Mouse (Mus musculus) kidney, adult 8-10 months (tissue): ENCODE measurements around the gene Hist3h2ba.

Experiments
- DNase-seq, 2 experiments: peaks; one replicate each; pipeline ENCODE4 v3.0.0; 2022

Hist3h2ba gene

DNA sequence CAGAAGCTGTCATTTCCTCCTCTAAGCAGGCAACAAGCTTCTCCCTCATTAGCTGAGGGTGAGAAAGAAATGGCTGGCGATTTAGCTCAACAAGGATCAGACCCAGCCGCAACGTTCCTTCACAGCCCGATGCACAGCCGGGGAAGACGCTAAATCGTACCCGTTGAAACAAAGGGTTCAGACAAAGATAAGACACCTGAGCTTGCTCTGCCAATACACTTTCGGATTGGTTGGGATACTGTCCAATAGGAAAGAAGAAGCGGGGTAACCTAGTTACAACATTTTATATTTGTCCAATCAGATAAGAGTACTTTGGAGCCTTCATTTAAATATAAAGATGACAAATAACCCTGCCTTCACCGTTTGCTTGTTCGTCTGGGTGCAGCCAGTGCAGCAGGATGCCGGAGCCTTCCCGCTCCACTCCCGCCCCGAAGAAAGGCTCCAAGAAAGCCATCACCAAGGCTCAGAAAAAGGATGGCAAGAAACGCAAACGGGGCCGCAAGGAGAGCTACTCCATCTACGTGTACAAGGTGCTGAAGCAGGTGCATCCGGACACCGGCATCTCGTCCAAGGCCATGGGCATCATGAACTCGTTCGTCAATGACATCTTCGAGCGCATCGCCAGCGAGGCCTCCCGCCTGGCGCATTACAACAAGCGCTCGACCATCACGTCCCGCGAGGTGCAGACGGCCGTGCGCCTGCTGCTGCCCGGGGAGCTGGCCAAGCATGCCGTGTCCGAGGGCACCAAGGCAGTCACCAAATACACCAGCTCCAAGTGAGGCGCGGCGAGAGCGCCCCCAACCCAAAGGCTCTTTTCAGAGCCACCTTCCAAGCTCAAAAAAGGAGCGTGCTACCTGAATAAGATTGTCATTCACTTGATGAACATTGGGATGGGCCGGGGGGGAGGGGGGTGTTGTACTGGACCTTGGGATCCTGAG is at the start of gene Hist3h2ba:
Gene Hist3h2ba, plus strand, starts transcription at position 379 of the 938 bp plus-strand sequence.
- DNase-seq, result peak; percentile 46 to 79

DNA sequence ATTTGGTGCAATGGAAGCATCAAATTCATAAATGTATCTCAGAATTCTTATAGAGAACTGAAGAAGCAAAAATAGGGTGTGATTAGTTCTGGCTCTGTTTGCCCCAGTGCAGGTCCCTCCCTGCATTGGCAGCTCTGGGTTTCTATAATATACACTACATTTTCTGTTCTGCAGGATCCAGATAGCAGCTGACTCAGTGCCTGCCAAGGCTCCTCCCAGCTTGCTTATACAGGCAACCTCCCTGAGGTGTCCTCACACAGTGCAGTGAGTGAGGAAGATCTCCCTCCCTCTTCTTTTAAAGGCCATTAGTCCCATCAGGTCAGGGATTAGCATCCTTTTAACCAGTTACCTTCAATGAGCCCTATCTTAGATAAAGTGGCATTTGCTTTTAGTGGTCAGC is 47.6 kb upstream of the Hist3h2ba start:
- no peak for DNase-seq

DNA sequence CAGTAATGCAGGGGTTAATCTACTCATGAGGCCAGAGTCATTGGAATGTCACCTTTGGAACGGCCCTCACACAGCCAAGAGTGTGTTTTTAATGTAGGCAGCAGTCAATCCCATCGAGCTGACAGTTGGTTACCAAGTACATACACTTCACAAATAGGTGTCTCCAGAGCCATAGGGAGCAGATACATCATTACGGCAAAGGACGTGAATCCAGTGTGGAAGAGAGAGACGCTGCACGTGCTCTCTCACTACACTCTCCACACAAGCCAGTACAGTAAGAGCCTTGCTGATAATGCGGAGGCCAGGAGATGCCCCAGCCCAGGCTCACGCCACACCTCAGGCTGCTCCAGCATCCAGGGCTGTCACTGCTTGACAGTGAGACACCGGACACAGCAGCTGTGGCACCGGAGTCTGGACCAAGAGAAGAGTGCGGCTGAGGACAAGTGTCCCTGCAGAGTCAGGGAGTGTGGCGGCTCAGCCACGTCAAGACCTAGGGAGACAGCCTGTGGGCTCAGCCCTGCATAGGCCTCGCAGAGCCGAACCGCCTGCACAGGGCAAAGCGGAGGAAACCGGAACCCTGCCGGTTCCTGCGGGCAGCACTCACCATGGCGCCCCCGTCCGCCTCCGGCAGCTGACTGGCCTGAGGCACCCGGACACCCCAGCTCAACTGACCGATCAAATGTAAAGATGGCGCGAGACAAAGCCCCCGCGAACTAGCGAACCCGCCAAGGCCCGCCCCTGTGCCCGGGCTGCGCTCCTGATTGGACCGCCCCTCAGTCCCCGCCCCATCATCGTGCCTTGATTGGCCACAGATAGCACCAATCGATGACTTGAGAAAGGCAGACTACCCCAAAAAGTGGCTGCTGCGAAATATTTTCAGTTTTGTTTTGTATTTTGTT is 45.0 kb upstream of the Hist3h2ba start, which contains the start of gene Zfp39:
Gene Zfp39, minus strand, starts transcription at position 715 of the 899 bp plus-strand sequence.
- peak; percentile 95 to 97 for DNase-seq

DNA sequence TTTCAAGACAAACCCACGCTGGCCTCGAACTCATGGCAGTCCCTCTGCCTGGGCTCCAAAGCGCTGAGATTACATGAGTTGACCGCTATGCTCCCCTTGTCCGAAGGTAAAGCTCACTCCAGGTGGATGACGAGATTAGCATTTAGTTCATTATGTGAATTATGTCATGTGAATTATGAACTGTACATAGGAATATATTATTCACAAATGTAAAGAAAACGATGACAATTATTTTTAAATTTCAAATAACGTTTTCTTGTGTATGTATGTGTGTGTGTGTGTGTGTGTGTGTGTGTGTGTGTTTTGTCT is 44.4 kb upstream of the Hist3h2ba start:
- no peak for DNase-seq

DNA sequence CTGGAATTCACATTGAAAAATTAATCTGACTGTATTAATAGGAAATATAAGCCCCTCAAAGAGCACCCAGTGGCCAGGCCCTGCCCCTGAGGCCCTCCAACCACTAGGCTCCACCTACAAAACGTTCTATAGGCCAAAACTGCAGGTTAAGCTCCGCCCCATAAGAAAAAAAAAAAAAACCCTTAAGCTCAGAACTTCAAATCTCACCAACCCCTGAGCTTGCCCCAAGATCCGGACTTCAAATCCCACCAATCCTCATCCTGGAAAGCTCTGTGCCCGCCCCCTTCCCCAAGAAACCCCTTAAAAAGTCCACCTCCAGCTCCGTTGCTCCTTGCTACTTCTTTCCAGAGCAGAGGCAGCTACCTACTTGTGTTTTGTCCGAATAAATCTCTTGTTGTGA is 43.9 kb upstream of the Hist3h2ba start:
- peak in 1 of 2 experiments; percentile 38 for DNase-seq

DNA sequence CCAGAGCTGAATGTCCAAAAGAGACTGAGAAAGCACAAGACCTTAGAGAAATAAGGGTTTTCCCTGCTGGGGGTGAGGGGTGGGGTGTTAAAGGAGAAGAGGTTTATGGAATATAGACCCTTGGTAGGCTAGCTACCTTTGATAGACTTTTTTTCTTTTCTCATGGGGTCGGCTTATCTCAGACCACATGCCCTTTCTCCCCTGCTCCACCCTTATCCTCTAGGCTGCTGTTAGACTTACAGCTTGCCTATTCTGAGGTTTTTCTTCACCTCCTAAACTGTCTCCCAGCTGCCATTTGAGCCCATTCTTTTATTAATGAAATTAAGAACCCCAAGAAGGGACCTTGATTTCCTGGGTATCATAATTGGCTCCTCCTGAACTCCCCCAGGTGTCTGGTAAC is 34.9 kb upstream of the Hist3h2ba start:
- DNase-seq, result no peak

DNA sequence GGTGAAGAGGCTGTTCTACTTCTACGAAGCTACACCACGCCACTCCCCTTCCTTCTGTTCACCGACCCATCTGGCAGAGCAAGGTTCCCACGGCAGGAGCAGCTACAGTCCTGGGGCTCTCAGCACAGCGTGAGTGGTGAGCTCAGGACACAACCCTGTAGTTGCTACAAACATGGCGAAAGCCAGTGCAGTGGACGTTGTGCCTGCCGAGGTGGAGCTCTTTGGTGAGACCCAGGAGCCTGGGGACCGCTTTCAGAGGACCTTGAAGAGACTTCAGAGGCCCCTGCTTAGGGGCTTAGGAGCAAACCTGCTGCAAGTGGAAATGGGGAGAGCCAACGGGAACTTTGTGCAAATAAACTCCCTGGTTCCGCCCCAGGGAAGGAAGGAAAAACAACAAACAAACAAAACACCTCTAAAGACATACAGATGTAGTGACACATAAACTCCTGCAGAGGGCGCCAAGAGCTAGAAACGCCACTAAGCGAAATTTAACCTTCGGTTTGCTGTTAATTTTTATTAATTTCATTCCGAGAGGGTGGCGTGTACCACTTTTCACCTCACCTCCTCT is 34.2 kb upstream of the Hist3h2ba start:
- peak in 1 of 2 experiments; percentile 23 for DNase-seq

DNA sequence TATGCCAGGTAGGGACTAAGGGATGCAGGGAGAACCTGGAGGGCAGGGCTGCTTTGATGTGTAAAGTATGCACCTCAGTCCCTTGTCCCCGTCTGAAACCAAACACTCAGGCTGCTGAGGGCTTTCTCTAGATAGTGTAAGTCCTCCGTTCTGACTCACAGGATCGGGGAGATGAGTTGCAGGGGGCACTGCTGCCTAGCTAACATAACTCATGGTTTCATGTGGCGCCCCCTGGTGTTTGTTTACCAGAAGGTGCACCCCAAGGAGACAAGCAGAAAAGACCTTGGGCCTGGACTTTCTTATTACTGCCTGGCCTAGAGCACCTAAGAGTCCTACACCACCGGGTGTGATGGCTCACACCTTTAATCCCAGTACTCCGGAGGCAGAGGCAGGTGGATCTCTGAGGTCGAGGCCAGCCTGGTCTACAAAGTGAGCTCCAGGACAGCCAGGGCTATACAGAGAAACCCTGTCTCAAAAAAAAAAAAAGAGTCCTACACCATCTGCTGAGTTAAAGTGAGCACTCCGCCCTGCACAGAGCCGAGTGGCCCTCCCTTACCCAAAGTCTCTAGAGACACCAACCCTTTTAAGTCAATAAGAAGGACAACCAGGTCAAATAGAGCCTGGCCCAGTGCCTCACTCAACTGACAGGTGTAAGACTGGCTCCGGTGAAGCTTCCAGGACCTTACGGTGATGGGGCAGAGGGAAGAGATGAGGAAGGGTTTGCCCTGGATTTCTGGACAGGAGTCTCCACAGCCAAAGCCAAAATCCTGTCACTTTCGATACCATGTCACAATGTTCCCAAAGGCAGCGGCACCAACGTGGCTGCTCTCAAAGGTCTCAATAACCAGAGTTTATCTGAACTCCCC is 31.6 kb upstream of the Hist3h2ba start:
- peak in 1 of 2 experiments; percentile 40 for DNase-seq

DNA sequence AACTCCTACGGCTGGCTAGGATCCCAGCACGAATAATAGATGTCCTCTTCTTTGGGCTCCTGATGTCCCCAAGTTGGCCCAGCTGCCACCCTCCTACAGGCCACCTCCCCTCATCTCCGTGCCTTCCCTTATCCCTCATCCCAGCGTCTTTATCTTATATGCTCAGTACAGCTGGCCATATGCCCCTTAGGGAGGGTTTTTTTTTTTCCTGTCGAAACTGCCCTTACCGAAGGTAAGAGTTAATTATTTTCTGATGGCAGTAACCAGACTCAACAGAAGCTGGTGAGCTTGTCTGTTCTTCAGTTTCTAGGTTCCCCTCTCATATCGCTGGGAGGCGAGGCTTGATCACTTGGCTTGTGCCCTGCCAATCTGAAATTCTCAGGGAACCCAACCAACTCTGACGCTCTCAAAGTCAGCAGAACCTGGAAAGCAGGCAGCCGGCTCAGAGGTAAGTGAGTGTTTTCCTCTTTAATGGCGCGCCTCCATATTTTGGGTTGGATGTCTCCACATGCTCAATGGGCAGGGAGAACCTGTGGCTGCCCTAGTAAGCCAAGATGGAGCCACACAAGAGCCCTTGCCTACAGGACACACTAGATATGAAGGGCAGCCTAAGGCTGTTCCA is 30.9 kb upstream of the Hist3h2ba start, which contains the start of gene Btnl10:
Gene Btnl10, plus strand, starts transcription at position 164 of the 622 bp plus-strand sequence.
- no peak for DNase-seq

DNA sequence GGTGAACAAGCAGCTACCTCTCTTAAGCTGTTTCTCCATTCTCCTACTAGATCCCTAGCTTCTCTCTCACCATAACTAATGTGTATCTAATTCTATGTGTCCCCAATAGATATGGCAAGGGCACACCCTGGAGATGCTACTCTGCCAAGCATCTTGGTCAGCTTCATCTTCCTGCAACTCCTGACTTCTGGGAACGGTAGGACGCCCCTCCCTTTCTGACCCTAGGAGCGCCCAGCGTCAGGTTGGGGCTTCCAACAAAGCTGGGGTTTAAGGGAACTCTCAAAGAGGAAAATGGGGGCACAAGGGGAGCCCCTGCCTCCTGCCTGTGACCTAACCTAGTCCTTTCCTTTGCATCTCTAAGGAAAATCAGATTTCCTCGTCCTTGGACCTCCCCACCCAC is 30.0 kb upstream of the Hist3h2ba start:
- DNase-seq, result no peak

DNA sequence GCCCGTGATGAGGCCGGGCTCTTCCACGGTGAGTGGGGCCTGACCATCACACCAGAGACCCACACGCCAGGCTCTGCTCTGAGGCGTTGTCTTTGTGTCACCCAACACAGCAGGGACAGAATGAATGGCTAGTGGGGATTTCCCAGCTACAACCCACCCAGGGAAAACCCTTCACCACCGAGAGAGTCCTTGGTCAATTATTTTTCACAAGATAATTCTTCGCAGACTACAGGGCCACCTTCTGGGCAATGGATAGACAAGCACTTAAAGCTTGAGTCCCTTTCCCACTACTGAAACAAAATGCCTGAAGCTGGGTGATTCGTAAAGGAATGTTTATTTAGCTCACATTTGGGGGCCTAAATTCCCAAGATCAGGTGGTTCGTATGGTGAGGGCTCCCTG is 26.3 kb upstream of the Hist3h2ba start:
- DNase-seq, result no peak

DNA sequence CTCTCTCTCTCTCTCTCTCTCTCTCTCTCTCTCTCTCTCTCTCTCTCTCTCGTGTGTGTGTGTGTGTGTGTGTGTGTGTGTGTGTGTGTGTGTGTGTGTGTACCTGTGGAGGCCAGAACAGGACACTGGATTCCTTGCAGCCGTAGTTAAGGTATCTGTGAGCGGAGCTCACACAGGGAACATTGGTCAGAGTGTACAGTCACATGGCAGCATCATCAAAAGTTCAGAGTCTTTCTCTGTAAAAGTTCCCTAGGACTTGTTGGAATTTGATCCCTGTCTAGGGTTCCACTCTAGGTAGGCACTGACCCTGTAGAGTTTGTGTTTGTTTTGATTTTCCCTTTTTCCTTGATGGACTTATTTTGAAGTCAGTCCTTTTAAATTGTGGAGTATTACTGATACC is 22.1 kb upstream of the Hist3h2ba start:
- peak; percentile 58 to 74 for DNase-seq

DNA sequence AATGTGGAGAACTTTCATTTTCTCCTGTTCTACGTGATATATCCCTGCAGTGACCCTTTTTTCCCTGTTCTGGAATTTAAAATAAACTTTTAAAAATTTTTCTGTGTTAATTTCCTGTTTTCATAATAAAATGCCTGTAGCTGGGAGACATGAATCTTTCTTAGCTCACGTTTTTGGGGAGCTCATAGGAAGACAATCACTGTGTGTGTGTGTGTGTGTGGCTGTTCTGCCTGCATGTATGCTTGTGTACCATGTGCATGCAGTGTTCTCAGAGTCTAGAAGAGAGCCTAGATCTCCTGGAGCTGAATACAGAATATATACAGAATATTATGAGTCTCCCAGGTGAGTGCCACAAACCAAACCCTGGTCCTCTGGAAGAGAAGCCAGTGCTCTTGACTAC is 21.7 kb upstream of the Hist3h2ba start:
- no peak for DNase-seq

DNA sequence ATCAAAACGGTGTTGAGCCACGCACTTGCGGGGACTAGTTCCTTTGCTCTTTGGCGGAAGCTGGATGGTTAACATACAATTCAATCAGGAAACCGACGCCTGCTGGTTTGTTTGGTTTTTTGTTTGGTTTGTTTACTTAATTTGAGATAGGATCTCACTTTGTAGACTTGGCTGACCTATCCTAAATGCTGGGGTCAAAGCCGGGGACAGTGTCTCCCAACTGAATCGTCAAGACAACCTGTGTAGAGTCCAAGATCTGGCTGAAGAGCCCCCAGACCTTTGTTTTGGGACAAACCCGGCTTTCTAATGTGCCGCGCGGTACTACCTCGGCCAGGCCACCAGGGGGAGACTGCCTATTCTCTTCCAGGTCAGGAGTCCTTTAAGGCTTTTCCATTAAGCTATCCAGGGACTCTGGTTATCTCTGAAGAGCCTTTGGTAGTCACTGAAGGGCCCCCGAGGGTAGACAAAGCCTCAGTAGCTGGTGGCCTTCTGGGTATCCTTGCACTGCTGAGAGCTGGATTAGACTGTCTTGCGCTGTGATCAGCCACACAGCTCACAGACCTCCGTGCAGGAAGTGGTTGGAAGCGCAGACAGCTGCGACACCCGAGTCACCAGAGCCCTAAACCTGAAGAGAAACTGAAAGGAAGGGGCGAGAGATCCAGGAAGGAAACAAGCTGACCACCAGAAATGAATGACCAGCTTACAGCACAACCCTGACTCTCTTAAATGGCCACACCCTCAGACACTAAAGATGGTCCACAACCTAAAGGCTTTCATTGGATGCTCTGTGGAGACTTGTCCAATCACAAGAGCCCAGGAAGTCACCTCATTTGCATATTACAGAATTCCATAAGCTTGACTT is 20.7 kb upstream of the Hist3h2ba start:
- DNase-seq, result peak; percentile 45 to 56

DNA sequence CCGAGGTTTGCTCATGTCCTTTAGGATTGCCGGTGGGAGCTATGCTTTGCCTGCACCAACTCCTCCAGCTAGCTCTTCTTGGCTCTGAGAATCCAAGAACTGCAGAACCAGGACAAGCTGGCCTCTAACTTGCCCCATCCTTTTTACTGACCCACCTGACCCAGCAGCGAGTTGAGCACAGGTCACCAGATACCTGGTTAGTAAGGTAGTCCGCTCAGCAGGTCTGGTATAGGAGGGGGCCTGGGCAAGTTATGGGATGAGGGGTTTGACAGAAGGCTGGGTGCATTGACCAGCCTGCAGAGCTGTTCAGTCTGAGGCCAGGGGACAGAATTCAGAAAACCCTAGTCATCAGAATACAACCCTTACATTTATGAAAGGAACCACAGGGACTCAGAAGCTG is 19.7 kb upstream of the Hist3h2ba start:
- DNase-seq, result no peak

DNA sequence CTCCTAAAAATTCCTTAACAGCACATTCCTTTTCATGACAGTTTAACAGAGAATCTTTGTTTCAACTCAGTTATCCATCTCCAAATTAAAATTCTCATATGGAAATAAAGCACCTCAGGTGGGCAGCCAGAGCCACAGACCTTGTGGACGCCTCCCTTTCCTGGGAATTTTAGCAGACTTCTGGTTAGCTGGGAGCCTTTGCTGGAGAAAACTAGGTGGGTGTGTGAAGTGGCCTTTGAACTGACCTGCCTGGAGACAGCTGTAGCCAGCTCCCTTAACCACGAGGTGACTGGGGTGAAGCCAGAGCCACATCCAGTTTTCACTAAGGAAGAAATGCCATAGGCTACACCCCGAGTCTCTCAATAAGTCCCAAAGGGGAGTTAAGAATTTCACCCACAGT is 19.1 kb upstream of the Hist3h2ba start:
- DNase-seq, result peak; percentile 49 to 63

DNA sequence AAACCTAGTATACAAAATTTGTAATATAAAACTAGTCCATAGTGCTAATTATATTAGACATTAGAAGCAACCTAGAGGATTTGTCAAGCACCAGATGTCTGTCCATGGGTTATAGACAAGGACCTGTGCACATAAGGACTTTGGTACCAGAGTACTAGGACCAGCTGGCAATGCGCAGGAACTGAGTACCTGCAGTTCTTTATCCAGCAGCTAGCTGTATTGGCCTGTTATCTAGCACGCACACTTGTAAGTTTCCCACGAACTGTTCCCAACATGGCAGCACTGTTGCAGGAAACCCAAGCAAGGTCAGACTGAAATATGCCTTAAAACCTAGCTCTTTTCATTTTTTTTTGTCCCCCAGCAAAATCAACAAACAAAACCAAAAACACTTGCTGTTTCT is 18.5 kb upstream of the Hist3h2ba start:
- no peak for DNase-seq

DNA sequence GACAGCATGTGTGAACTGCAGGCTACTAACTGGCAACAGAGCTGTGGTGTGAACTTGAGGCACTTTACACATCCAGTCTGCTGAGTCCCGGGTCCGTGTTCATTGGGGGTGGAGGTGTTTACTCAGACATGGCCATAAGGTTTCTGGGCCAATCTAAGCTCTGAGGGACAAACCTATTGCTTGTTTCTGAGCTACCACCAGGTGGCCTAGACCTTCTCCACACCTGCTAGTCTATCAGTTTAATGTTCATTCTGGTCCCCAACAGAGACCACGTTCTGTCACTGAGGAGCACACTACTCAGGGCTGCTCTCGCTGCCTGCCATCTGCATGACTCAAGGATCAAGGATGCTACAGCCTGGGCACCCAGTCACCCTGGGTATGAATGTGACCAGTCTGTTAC is 17.1 kb upstream of the Hist3h2ba start:
- no peak for DNase-seq

DNA sequence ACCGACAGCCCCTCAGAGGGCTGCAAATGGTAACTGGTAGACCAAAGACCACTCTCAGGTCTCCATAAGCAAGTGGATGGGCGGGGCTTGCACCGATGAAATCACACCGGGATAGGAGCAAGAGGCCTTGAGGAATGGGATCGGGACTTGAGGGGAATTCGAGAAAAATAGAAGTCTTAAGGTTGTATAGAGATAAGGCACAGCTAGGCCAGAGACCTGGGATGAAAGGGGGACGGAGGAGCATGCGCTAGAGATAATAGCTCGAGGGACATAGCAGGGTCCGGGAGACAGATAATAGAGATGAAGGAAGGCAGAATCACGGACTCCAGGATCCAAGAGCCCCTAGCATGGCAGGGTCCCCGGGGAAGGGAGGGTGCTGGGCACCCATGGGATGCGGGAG is 10.8 kb upstream of the Hist3h2ba start:
- DNase-seq, result no peak

DNA sequence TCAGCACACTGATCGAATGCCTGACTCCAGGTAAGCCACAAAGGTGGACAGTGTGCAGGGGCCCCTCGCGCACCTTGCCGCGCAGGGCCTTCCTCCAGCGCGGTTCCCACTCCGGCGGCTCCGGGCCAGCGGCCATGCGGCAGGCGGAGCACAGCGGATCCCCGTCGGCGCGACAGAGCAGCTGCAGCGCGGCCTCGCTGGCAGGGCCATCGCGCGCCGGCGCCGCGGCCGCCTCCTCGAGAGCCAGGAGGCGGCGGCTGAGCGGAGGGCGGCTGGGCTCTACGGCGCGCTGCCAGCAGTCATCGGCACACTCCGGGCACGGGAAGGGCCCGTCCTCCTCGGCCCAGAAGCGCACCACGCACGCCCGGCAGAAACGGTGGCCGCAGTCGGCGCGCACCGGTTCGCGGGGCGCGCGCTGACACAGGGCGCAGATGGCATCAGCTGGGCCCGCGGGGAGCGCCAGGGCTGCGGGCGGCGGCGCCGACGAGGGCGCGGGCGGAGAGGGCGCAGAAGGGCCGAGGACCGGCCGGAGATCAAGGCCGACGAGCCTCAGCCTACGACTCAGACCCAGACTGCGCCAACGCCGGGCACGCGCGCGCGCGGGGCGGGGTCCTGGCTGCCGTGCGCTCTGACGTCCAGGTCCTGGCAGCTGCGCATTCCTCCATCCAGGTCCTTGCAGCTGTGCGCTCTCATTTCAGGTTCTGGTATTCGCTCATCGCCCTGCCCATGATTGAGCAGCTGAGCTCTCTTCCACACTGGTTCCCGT is 10.2 kb upstream of the Hist3h2ba start, which contains the start of gene Rnf187:
Gene Rnf187, minus strand, starts transcription at position 595 of the 766 bp plus-strand sequence.
- peak; percentile 91 to 93 for DNase-seq
